Mouse (Mus musculus) stomach, embryonic 14.5 days (tissue): ENCODE measurements at regions not wholly inside any gene's neighbourhood (a gene's known extent, or its start where the extent isn't known, plus 50 kb on each side); places are given as distances from the start of the nearest gene placed in this dataset.

Experiments used
- ATAC-seq: fragments of 200-750 bp; cut with Nextera tagmentation; 2 replicates; pipeline ENCODE4 v1.8.0; 2017; ENCODE audit warnings: low read depth, moderate TSS enrichment; ENCODE audit not compliant: insufficient number of reproducible peaks, insufficient read depth, low FRiP score
- H3K27ac ChIP-seq: fragments of 300-500 bp; sonication (generic); 2 replicates; pipeline ENCODE4 v1.5.1; 2014; ENCODE audit warnings: mild to moderate bottlenecking, low read length, moderate library complexity, mixed read lengths
- H3K27me3 ChIP-seq: fragments of 300-500 bp; sonication (generic); 2 replicates; pipeline ENCODE4 v1.6.1; 2014; ENCODE audit warnings: low read length, control low read depth, mixed read lengths; ENCODE audit not compliant: control insufficient read depth, insufficient read depth
- H3K36me3 ChIP-seq: fragments of 300-500 bp; sonication (generic); 2 replicates; pipeline ENCODE4 v1.6.1; 2014; ENCODE audit warnings: mild to moderate bottlenecking, control low read depth, low read length, moderate library complexity, mixed read lengths; ENCODE audit not compliant: control insufficient read depth, insufficient read depth
- H3K4me1 ChIP-seq: fragments of 300-500 bp; sonication (generic); 2 replicates; pipeline ENCODE4 v1.6.1; 2014; ENCODE audit warnings: low read length, control low read depth, mixed read lengths; ENCODE audit not compliant: control insufficient read depth, insufficient read depth
- H3K4me2 ChIP-seq: fragments of 300-500 bp; sonication (generic); replicated peaks from 2 replicates; pipeline ENCODE4 v1.6.1; 2014; ENCODE audit warnings: low read depth, low read length, control low read depth
- H3K4me3 ChIP-seq: fragments of 300-500 bp; sonication (generic); 2 replicates; pipeline ENCODE4 v1.5.1; 2014; ENCODE audit warnings: low read depth, low read length, control low read depth
- H3K9ac ChIP-seq: fragments of 300-500 bp; sonication (generic); replicated peaks from 2 replicates; pipeline ENCODE4 v1.6.1; 2014; ENCODE audit warnings: low read depth, mild to moderate bottlenecking, control low read depth, low read length, moderate library complexity, mixed read lengths
- H3K9me3 ChIP-seq: fragments of 300-500 bp; sonication (generic); 2 replicates; pipeline ENCODE4 v1.6.1; 2016; ENCODE audit warnings: low read depth, low read length, control low read depth; ENCODE audit not compliant: control insufficient read depth
- WGBS: fragments of 180-500 bp; shearing (Covaris S2); extraction: QIAGEN DNeasy Blood & Tissue Kit; methylation state at CpG from one replicate; pipeline ENCODE4 v1.1.7; 2014; 5-methylcytosine and 5-hydroxymethylcytosine counted together

DNA sequence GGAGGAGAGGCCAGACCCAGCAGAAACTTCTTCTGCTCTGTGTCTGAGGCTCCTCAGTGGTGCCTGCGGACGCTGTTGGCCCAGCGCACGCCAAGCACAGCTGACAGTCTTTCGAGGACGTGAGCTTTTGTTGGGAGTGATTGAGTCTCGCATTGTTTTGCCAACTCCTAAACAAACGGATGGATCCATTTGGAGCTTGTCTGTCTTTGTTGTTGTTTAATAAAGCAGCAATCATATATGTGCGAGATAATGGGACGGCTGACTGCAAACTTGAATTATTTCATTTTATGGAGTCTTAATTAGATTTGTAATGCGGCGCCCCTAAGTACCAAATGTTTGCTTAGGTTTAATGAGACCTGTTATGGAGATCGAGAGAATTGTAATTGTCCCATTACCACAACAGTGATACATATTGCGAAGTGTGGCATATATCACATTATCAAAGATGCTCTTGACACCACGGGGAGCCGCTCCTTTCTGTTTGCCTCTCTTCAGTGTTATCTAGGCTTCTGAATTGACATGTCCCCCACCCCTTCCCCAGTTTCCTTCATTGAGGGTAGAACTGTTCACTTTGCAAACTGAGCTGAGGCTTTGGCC, 117.6 kb upstream of the Hdac4 start:
- ATAC-seq, result no peak
- Histone ChIP-seq H3K27me3 (no peaks in the 10 kb centered on the region), H3K4me2 (no peak overlapping the region), H3K4me1 (peaks cover 8% of the 10 kb centered on the region; the same call in 1 of the 2 replicates), H3K9me3 (no peaks in the 10 kb centered on the region; the same call in 1 of the 2 replicates), H3K27ac (no peak overlapping the region), H3K4me3 (no peak overlapping the region), H3K9ac (no peak overlapping the region), H3K36me3 (no peaks in the 10 kb centered on the region)
- WGBS, result 73% methylated on average over 16 of the region's 16 CpGs

DNA sequence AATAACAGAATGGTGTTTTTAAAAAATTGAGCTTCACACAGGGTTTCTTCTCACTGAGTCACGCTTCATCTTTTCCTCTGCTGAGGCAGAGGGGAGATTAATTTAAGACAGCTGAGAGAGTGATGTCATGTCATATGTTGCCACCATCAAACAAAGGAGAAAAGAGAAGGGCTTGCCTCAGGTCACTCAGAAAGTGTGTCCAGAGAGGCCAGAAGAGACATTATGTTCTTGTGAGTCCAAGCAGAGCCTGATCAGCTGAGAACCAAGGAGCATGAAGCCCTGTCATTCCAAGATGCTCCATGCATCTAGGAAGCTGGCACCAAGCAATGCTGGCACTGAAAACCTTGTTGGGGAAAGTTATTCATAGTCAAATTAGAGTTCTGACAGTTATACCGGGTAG, 114.4 kb upstream of the Hdac4 start:
- no peak for ATAC-seq
- no peak overlapping the region for H3K9ac ChIP-seq
- H3K4me1 ChIP-seq, result no peaks in the 10 kb centered on the region
- H3K4me2 ChIP-seq, result no peak overlapping the region
- H3K4me3 ChIP-seq, result no peak overlapping the region
- H3K27me3 ChIP-seq, result no peaks in the 10 kb centered on the region
- no peak overlapping the region for H3K27ac ChIP-seq
- WGBS, result 72% methylated on average over 2 of the region's 2 CpGs
- peaks cover 4% of the 10 kb centered on the region; the same call in 1 of the 2 replicates for H3K9me3 ChIP-seq
- H3K36me3 ChIP-seq, result no peaks in the 10 kb centered on the region

GRCm38 (mm10) chr1:92309381-92309780, 113.9 kb upstream of the Hdac4 start:
- no peak overlapping the region for H3K9ac ChIP-seq
- H3K4me2 ChIP-seq, result no peak overlapping the region
- 90% methylated on average over 6 of the region's 6 CpGs for WGBS
- H3K27me3 ChIP-seq, result no peaks in the 10 kb centered on the region
- H3K27ac ChIP-seq, result no peak overlapping the region
- no peaks in the 10 kb centered on the region for H3K36me3 ChIP-seq
- H3K4me1 ChIP-seq, result no peaks in the 10 kb centered on the region
- no peak overlapping the region for H3K4me3 ChIP-seq
- peaks cover 4% of the 10 kb centered on the region; the same call in 1 of the 2 replicates for H3K9me3 ChIP-seq
- ATAC-seq, result no peak

DNA sequence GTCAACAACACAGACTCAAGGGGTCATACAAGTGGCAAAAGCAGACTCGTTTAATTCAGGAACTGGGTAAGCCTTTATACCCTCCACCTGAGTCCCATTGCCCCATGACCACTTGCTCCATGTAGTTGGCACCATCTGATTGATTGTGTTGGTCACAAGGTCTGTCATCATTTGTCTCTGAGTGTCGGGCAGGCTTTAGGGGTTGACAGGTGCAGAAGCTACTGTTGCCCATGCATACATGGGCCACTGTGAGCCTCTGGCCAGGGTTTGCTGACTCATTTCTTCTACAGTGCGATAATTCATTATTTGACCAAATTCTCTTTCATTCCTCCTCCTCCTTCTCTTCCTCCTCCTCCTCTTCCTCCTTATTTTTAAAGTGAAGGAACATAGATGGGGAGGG, 113.0 kb upstream of the Hdac4 start:
- no peaks in the 10 kb centered on the region for H3K27me3 ChIP-seq
- no peak overlapping the region for H3K4me2 ChIP-seq
- WGBS, result 71% methylated on average over 3 of the region's 3 CpGs
- H3K4me3 ChIP-seq, result no peak overlapping the region
- peaks cover 4% of the 10 kb centered on the region; the same call in 1 of the 2 replicates for H3K9me3 ChIP-seq
- H3K9ac ChIP-seq, result no peak overlapping the region
- H3K27ac ChIP-seq, result no peak overlapping the region
- no peaks in the 10 kb centered on the region for H3K36me3 ChIP-seq
- no peaks in the 10 kb centered on the region for H3K4me1 ChIP-seq
- ATAC-seq, result no peak

- no peak overlapping the region for H3K27ac ChIP-seq
- 89% methylated on average over 4 of the region's 4 CpGs for WGBS
- no peaks in the 10 kb centered on the region for H3K27me3 ChIP-seq
- H3K4me2 ChIP-seq, result no peak overlapping the region
- ATAC-seq, result no peak
- H3K4me1 ChIP-seq, result no peaks in the 10 kb centered on the region
- H3K36me3 ChIP-seq, result no peaks in the 10 kb centered on the region
- H3K9ac ChIP-seq, result no peak overlapping the region
- no peak overlapping the region for H3K4me3 ChIP-seq
- peaks cover 4% of the 10 kb centered on the region; the same call in 1 of the 2 replicates for H3K9me3 ChIP-seq
These were observed 110.5 kb upstream of the Hdac4 start for GRCm38 (mm10) chr1:92306042-92306441.

- Histone ChIP-seq H3K4me3 (no peak overlapping the region), H3K9me3 (no peaks in the 10 kb centered on the region), H3K9ac (no peak overlapping the region), H3K27ac (no peak overlapping the region), H3K36me3 (no peaks in the 10 kb centered on the region), H3K4me1 (no peaks in the 10 kb centered on the region), H3K27me3 (no peaks in the 10 kb centered on the region), H3K4me2 (no peak overlapping the region)
- 72% methylated on average over 7 of the region's 7 CpGs for WGBS
- no peak for ATAC-seq
These were observed 103.5 kb upstream of the Hdac4 start for GRCm38 (mm10) chr1:92299041-92299440.

GRCm38 (mm10) chr1:92292681-92293380, 97.3 kb upstream of the Hdac4 start:
- no peak overlapping the region for H3K9ac ChIP-seq
- H3K9me3 ChIP-seq, result no peaks in the 10 kb centered on the region
- no peaks in the 10 kb centered on the region for H3K36me3 ChIP-seq
- no peak overlapping the region for H3K27ac ChIP-seq
- H3K4me2 ChIP-seq, result no peak overlapping the region
- 85% methylated on average over 7 of the region's 7 CpGs for WGBS
- H3K4me3 ChIP-seq, result no peak overlapping the region
- no peaks in the 10 kb centered on the region for H3K27me3 ChIP-seq
- H3K4me1 ChIP-seq, result no peaks in the 10 kb centered on the region
- no peak for ATAC-seq

DNA sequence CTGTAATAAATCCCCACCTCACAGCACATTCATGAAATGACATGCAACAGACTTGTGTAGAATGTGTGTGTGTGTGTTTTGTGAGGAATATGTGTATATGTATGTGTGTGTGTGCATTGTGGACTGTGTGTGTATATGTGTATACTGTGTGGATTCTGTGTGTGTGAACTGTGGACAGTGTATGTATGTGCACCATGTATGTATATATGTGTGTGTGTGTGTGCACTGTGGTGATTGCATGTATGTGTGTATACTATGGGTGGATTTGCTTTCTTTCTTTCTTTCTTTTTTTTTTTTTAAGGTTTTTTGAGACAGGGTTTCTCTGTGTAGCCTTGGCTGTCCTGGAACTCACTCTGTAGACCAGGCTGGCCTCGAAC, 91.5 kb upstream of the Hdac4 start:
- no peaks in the 10 kb centered on the region for H3K9me3 ChIP-seq
- no peak overlapping the region for H3K9ac ChIP-seq
- 100% methylated on average over 1 of the region's 1 CpGs for WGBS
- H3K27me3 ChIP-seq, result 0 out of 2 replicates have a peak, but pooled peaks cover 3% of the 10 kb centered on the region
- no peak overlapping the region for H3K4me2 ChIP-seq
- no peak overlapping the region for H3K27ac ChIP-seq
- no peak overlapping the region for H3K4me3 ChIP-seq
- ATAC-seq, result no peak
- H3K4me1 ChIP-seq, result no peaks in the 10 kb centered on the region
- no peaks in the 10 kb centered on the region for H3K36me3 ChIP-seq
